Mouse (Mus musculus) liver, embryonic 13.5 days (tissue): ENCODE measurements around the gene Abcc8. TPM values are rescaled to one million over a fixed set of nuclear protein-coding genes. Genes with fewer than 3 reads are reported as not detected.
A peak's percentile ranks its signal among the peaks of the same experiment; 100 is the strongest.

Experiments used
- ATAC-seq: fragments of 200-750 bp; cut with Nextera tagmentation; 2 replicates; pipeline ENCODE4 v1.8.0; 2017; ENCODE audit warnings: low read depth, mild to moderate bottlenecking, moderate number of reproducible peaks, moderate library complexity
- DNase-seq: peaks from one replicate; pipeline ENCODE4 v3.0.0; 2022
- H3K27ac ChIP-seq: fragments of 300-500 bp; sonication (generic); 2 replicates; pipeline ENCODE4 v1.5.1; 2015; ENCODE audit warnings: moderate library complexity, mild to moderate bottlenecking, inconsistent platforms
- H3K27me3 ChIP-seq: fragments of 300-500 bp; sonication (generic); 2 replicates; pipeline ENCODE4 v1.6.1; 2015; ENCODE audit warnings: mild to moderate bottlenecking, inconsistent platforms
- H3K36me3 ChIP-seq: fragments of 300-500 bp; sonication (generic); 2 replicates; pipeline ENCODE4 v1.6.1; 2015; ENCODE audit warnings: mild to moderate bottlenecking, inconsistent platforms
- H3K4me1 ChIP-seq: fragments of 300-500 bp; sonication (generic); replicated peaks from 2 replicates; pipeline ENCODE4 v1.6.1; 2015; ENCODE audit warnings: inconsistent platforms
- H3K4me2 ChIP-seq: fragments of 300-500 bp; sonication (generic); 2 replicates; pipeline ENCODE4 v1.6.1; 2015; ENCODE audit warnings: inconsistent platforms, mild to moderate bottlenecking, moderate library complexity
- H3K4me3 ChIP-seq: fragments of 300-500 bp; sonication (generic); replicated peaks from 2 replicates; pipeline ENCODE4 v1.5.1; 2015; ENCODE audit warnings: mild to moderate bottlenecking, inconsistent platforms
- H3K9ac ChIP-seq: fragments of 300-500 bp; sonication (generic); 2 replicates; pipeline ENCODE4 v1.6.1; 2015; ENCODE audit warnings: mild to moderate bottlenecking, inconsistent platforms
- H3K9me3 ChIP-seq: fragments of 300-500 bp; sonication (generic); replicated peaks from 2 replicates; pipeline ENCODE4 v1.6.1; 2016; ENCODE audit warnings: inconsistent platforms
- WGBS: fragments of 180-500 bp; shearing (Covaris S2); methylation state at CpG from one replicate; pipeline ENCODE4 v1.1.7; 2015; ENCODE audit not compliant: insufficient replicate concordance; 5-methylcytosine and 5-hydroxymethylcytosine counted together
- polyA plus RNA-seq: library from polyadenylated mRNA; unstranded; fragments of >200 nt; fragmentation: Nextera tagmentation; extraction: Ambion mirVana; gene quantifications from 2 replicates; pipeline ENCODE4 v1.2.1, GENCODE M21; 2015

Abcc8 gene
- polyA plus RNA-seq, 1 experiment from 2014 or later: 0.24 TPM

GRCm38 (mm10) chr7:46088241-46088640 is 91.6 kb downstream of the Abcc8 start:
- no peak for DNase-seq
- 40% methylated on average over 6 of the region's 6 CpGs for WGBS

DNA sequence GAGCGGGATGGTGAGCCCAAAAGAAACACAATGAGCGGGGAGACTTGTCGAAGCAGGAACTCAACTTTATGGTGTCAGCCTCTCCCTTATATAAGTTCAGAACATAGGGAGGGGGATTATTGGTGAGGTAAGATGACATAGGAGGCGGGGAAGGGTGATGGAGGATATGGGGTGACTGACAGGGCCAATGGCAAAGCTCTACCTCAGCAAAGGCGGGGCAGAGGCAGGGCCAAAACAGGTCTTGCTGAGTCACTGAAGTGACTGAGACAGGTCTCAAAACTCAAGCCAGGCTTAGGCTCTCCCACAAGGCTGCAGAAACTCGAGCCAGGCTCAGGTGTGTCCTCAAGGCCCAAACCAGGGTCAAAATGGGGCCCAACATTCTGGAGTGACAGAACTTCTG is 93.5 kb downstream of the Abcc8 start:
- H3K9ac ChIP-seq: no peak overlapping the region
- H3K27ac ChIP-seq: no peak overlapping the region
- 72% methylated on average over 6 of the region's 6 CpGs for WGBS
- DNase-seq: no peak
- H3K36me3 ChIP-seq: peaks cover 33% of the 10 kb centered on the region
- H3K4me1 ChIP-seq: peaks cover 12% of the 10 kb centered on the region; the same call in 1 of the 2 replicates
- H3K27me3 ChIP-seq: no peaks in the 10 kb centered on the region
- no peaks in the 10 kb centered on the region for H3K9me3 ChIP-seq
- 0 out of 2 replicates have a peak, but pooled peaks have one; percentile 26 for ATAC-seq
- no peak overlapping the region for H3K4me2 ChIP-seq
- no peak overlapping the region for H3K4me3 ChIP-seq

More at GRCm38 (mm10) chr7:46088241-46088640, 91.6 kb downstream of the Abcc8 start:
- H3K4me1 ChIP-seq: peaks cover 12% of the 10 kb centered on the region; the same call in 1 of the 2 replicates
- no peaks in the 10 kb centered on the region for H3K9me3 ChIP-seq
- peaks cover 5% of the 10 kb centered on the region for H3K27me3 ChIP-seq
- ATAC-seq: no peak
- H3K27ac ChIP-seq: no peak overlapping the region
- no peak overlapping the region for H3K4me2 ChIP-seq
- no peak overlapping the region for H3K4me3 ChIP-seq
- no peak overlapping the region for H3K9ac ChIP-seq
- H3K36me3 ChIP-seq: peaks cover 15% of the 10 kb centered on the region

DNA sequence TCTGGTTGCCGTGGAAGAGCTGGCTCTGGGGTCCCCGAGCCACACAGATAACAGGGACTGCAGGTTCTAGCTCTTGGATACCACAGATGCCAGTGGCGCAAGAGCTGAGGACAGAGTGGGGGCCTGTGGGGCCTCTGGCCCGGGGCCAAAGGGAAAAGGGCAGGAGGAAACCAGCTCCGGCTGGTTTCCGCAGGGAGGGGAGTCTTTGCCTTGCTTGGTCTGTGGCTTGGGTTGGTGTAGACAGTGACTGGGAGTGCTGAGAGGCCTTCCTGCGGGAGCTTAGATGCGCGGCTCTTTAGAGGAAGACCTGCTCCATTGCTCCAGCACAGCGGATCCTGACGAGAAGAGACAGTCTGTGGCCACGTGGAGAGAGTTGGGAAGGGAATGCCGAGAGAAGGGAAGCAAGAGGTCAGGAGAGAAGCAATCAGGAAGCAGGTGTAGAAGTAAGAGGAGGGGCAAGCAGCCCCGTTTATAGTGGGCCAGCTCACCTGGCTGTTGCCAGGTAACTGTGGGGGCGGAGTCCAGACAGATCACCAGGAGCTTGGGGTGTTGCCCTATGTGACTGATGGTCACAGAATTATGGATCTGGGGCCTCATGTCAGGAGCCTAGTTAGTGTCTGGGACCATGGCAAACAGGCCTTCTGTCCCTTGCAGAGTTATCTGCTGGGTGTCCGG is 94.9 kb downstream of the Abcc8 start:
- Histone ChIP-seq H3K4me3 (no peak overlapping the region), H3K27ac (no peak overlapping the region), H3K4me1 (peaks cover 12% of the 10 kb centered on the region; the same call in 1 of the 2 replicates), H3K27me3 (no peaks in the 10 kb centered on the region), H3K4me2 (no peak overlapping the region), H3K9me3 (no peaks in the 10 kb centered on the region), H3K9ac (no peak overlapping the region), H3K36me3 (peaks cover 47% of the 10 kb centered on the region)
- ATAC-seq: no peak
- no peak for DNase-seq
- 67% methylated on average over 16 of the region's 16 CpGs for WGBS

GRCm38 (mm10) chr7:46084024-46084423 is 95.8 kb downstream of the Abcc8 start:
- DNase-seq: no peak
- Histone ChIP-seq H3K4me3 (no peak overlapping the region), H3K4me2 (no peak overlapping the region), H3K27ac (no peak overlapping the region), H3K4me1 (peaks cover 12% of the 10 kb centered on the region; the same call in 1 of the 2 replicates), H3K9ac (no peak overlapping the region), H3K36me3 (peaks cover 57% of the 10 kb centered on the region), H3K9me3 (no peaks in the 10 kb centered on the region), H3K27me3 (no peaks in the 10 kb centered on the region)
- WGBS: 77% methylated on average over 10 of the region's 10 CpGs
- ATAC-seq: no peak

DNA sequence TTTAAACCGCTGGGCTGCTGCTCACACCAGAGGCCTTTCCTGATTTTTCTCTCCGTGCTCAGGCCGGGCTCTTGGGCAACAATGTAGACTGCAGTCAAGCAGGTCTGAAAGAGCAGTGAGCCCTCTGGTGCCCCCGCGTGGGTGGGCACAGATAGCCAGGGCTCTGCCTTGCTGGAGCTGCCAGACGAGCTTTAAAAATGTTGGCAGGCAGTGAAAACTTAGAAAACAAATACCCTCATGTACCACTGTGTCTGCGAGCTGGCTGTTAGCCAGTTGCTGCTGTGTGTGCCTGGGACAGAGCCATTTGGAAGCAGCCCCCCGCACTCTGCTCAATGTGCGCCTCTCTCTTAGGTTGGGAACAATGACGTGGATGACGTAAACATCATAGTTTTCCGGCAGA is 102.2 kb downstream of the Abcc8 start:
- Histone ChIP-seq H3K36me3 (peaks cover 93% of the 10 kb centered on the region), H3K4me3 (no peak overlapping the region), H3K27me3 (no peaks in the 10 kb centered on the region), H3K4me1 (no peaks in the 10 kb centered on the region), H3K27ac (no peak overlapping the region), H3K9ac (no peak overlapping the region), H3K4me2 (no peak overlapping the region), H3K9me3 (no peaks in the 10 kb centered on the region)
- DNase-seq (no peak), ATAC-seq (no peak)
- 85% methylated on average over 12 of the region's 12 CpGs for WGBS

- 67% methylated on average over 7 of the region's 7 CpGs for WGBS
- no peak overlapping the region for H3K4me2 ChIP-seq
- peaks cover 93% of the 10 kb centered on the region for H3K36me3 ChIP-seq
- DNase-seq (no peak), ATAC-seq (no peak)
- no peak overlapping the region for H3K9ac ChIP-seq
- H3K4me1 ChIP-seq: no peaks in the 10 kb centered on the region
- H3K27me3 ChIP-seq: no peaks in the 10 kb centered on the region
- no peak overlapping the region for H3K27ac ChIP-seq
- H3K9me3 ChIP-seq: no peaks in the 10 kb centered on the region
- no peak overlapping the region for H3K4me3 ChIP-seq
These were observed 103.0 kb downstream of the Abcc8 start for GRCm38 (mm10) chr7:46076844-46077243.

- H3K4me2 ChIP-seq: no peak overlapping the region
- ATAC-seq: no peak
- no peak overlapping the region for H3K27ac ChIP-seq
- H3K36me3 ChIP-seq: peaks cover 96% of the 10 kb centered on the region
- H3K4me1 ChIP-seq: no peaks in the 10 kb centered on the region
- H3K4me3 ChIP-seq: no peak overlapping the region
- WGBS: 86% methylated on average over 8 of the region's 8 CpGs
- H3K9ac ChIP-seq: no peak overlapping the region
- no peaks in the 10 kb centered on the region for H3K9me3 ChIP-seq
- DNase-seq: no peak
- no peaks in the 10 kb centered on the region for H3K27me3 ChIP-seq
These were observed 111.0 kb downstream of the Abcc8 start for GRCm38 (mm10) chr7:46068831-46069230.

GRCm38 (mm10) chr7:46063296-46063695 is 116.5 kb downstream of the Abcc8 start:
- Histone ChIP-seq H3K27ac (no peak overlapping the region), H3K9ac (no peak overlapping the region), H3K4me2 (no peak overlapping the region), H3K9me3 (no peaks in the 10 kb centered on the region), H3K4me1 (no peaks in the 10 kb centered on the region), H3K27me3 (no peaks in the 10 kb centered on the region), H3K4me3 (no peak overlapping the region), H3K36me3 (peaks cover 96% of the 10 kb centered on the region)
- ATAC-seq (no peak), DNase-seq (no peak)
- 81% methylated on average over 6 of the region's 6 CpGs for WGBS

- H3K4me3 ChIP-seq: no peak overlapping the region
- WGBS: 85% methylated on average over 16 of the region's 16 CpGs
- peaks cover 96% of the 10 kb centered on the region for H3K36me3 ChIP-seq
- no peak overlapping the region for H3K27ac ChIP-seq
- no peaks in the 10 kb centered on the region for H3K9me3 ChIP-seq
- DNase-seq: no peak
- H3K27me3 ChIP-seq: no peaks in the 10 kb centered on the region
- no peak for ATAC-seq
- H3K9ac ChIP-seq: no peak overlapping the region
- no peaks in the 10 kb centered on the region for H3K4me1 ChIP-seq
- H3K4me2 ChIP-seq: no peak overlapping the region
These were observed 118.2 kb downstream of the Abcc8 start for GRCm38 (mm10) chr7:46061614-46062013.

- ATAC-seq (no peak), DNase-seq (no peak)
- Histone ChIP-seq H3K27ac (no peak overlapping the region), H3K9ac (no peak overlapping the region), H3K9me3 (no peaks in the 10 kb centered on the region), H3K27me3 (no peaks in the 10 kb centered on the region), H3K4me2 (no peak overlapping the region), H3K4me1 (no peaks in the 10 kb centered on the region), H3K4me3 (no peak overlapping the region), H3K36me3 (peaks cover 96% of the 10 kb centered on the region)
- WGBS: 83% methylated on average over 8 of the region's 8 CpGs
These were observed 119.1 kb downstream of the Abcc8 start for GRCm38 (mm10) chr7:46060688-46061087.

GRCm38 (mm10) chr7:46058882-46059281 is 121.0 kb downstream of the Abcc8 start:
- H3K27ac ChIP-seq: no peak overlapping the region
- H3K9ac ChIP-seq: no peak overlapping the region
- 81% methylated on average over 11 of the region's 11 CpGs for WGBS
- H3K4me1 ChIP-seq: no peaks in the 10 kb centered on the region
- H3K9me3 ChIP-seq: no peaks in the 10 kb centered on the region
- peaks cover 99% of the 10 kb centered on the region for H3K36me3 ChIP-seq
- H3K27me3 ChIP-seq: no peaks in the 10 kb centered on the region
- no peak overlapping the region for H3K4me2 ChIP-seq
- H3K4me3 ChIP-seq: no peak overlapping the region
- DNase-seq: no peak
- no peak for ATAC-seq
